Mouse (Mus musculus) retina, embryonic 14.5 days (tissue): ENCODE results near the gene Ap2m1.
A peak's percentile ranks its signal among the peaks of the same experiment; 100 is the strongest.
"Not testable (repeated sequence)": the region's sequence is repeated elsewhere in the genome, so short reads cannot be mapped to it uniquely, and the experiment has no call there.

Source experiments
- DNase-seq: peaks from one replicate; pipeline ENCODE4 v3.0.0-alpha.2; 2015; ENCODE audit warnings: low spot score

Gene Ap2m1

DNA sequence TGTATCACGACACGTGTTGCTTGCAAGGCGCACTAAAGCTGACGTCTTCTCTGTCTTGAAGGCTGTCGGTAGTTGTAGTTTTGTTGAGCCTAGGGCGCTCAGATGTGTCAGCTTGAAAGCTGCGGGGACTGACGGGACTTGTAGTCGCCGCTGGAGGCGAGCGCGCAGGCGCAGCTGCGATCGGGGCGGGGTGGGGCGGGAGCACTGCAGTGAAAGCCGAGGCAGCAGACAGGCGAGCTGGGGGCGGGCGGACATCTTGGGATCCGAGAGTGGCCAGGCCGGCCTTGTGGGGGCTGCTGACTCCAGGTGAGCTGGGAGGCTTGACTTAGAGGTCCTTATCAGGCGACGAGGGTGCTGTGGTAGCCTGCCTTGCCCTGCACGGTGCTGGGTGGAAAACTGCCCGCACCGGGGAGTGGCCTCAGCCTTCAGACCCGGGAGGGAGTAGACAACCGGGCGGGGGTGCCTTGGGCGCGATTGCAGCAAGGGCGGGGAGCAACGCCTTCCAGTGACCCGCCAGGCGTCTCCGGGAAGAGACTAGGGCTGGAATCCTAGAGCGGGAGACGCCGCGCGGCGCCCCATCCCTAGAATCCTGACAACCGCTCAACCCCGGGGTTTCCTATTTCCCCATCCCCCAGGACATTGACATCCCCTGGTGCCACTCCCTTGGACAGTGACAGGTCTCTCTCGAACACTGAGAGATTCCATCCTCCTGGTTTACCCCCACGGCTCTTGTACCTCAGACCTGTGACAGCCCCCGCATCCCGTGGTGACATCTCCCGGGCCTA, at the start of gene Ap2m1:
TSS of gene Ap2m1 (plus strand) at position 183 of the 785 bp plus-strand sequence.
- DNase-seq, result peak; percentile 97

DNA sequence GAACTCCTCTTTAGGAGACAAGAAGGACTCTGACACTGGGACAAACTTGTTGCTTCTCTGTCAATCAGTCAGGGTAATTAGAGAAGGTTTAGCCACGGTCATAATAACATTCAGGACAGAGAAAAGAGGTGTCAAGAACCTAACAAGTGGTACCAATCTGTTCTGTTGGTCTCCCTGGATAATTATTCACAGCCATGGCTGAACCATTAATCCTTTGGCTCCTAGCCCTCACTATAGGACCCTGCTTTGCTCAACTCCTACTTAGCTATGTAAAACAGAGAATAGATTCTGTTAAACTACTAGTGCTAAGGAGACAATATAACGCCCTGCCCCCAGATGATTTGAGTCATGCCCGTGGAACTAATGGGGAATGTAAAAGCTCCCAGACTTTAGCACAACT, 49.2 kb upstream of the Ap2m1 start:
- no peak for DNase-seq

DNA sequence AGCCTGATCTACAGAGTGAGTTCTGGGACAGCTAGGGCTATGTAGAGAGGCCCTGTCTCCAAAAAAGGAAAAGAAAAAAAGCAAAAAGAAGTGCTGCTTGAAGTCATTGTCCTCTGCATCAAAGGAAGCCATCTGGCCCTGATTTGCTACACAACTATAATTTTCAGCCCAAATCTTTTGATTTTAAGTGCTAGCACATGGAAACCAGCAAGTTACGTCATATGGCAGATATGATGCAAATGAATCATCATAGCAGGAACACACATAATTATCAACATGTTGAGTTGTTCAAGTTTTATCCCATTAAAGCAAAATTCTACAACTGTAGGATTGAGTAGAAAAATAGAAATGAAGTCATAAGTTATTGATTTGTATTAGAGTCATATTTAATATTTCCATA, 47.1 kb upstream of the Ap2m1 start:
- no peak for DNase-seq

DNA sequence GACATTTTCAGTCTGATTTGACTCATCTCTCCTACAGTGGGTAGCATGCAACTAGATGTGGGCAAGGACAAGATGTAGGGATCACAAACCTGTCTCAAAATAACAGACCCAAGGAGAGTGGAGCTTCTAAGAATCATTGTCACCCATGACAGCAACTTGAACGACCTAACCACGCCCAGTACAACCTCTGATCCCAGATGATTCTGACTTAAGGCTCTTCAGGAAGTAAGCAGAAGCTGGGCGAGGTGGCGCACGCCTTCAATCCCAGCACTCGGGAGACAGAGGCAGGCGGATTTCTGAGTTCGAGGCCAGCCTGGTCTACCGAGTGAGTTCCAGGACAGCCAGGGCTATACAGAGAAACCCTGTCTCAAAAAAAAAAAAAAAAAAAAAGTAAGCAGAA, 46.5 kb upstream of the Ap2m1 start:
- DNase-seq, result not testable (repeated sequence)

DNA sequence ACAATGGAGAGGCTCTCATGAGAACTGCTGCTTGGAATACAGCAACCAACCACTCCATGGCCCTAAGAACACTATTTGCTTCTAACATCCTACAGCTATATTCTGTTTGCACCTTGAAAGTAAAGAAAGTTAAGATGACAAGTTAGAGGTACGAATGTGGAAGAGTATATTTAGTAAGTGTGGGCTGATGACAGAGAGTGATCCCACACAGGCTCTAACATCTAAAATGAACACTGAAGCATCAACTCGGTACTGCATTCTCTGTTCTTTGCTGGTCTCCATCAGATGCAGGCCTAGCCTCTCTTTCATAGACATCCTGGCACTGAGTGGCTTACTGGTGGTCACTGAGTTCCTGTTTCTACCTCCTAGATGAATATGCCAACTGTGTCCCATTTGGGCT, 46.0 kb upstream of the Ap2m1 start:
- no peak for DNase-seq

DNA sequence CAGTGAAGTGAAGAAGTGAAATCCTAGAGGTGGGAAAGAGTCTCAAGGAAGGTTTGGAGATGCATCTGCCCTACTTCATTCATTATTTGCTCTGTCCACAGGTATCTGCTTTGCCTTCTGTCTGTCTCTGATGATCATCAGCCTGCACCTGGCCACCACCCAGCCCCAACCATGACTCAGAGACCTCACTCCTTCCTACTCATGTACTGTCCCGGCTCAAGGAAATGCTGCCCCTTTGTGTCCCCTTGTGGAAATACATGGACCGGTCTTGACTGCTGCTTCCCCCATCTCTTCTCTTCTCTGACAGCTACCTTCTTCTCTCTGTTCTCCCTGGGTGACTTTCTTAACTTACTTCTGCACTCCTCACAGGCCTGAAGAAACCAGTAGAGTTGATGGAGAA, 44.7 kb upstream of the Ap2m1 start:
- DNase-seq, result no peak

DNA sequence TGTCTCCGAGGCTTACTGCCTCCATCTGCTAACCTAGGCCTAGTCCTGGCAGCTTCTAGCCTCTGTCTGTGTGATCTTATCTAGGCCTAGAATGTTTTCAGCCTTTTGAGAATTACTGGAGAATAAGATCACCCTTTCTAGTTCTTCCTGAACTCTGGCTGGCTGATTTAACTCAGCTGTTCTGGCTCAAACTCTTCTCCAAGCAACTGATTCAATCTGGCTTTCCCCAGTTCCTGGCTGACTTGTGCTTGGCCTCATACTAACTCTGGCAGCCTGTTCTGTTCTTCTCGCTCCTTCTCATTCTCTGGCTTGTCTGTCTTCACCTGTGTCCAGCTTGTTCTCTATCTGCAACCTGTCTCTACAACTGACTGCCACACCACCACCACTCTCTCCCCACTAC, 44.0 kb upstream of the Ap2m1 start:
- no peak for DNase-seq

DNA sequence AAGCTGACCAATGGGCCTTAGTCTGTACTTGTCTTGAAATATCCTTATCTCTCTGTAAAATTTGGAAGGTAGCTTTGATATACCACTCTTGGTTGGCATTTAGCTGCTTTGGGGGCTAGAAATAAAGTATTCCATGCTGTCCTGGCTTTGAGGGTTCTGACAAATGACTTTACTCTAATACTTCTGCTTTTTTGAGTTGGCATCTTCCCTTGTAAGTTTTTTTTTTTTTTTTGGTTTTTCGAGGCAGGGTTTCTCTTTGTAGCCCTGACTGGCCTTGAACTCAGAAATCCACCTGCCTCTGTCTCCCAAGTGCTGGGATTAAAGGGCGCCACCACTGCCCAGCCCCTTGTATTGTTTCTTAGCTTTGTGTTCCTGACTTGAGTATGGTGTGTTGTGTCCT, 41.8 kb upstream of the Ap2m1 start:
- no peak for DNase-seq

DNA sequence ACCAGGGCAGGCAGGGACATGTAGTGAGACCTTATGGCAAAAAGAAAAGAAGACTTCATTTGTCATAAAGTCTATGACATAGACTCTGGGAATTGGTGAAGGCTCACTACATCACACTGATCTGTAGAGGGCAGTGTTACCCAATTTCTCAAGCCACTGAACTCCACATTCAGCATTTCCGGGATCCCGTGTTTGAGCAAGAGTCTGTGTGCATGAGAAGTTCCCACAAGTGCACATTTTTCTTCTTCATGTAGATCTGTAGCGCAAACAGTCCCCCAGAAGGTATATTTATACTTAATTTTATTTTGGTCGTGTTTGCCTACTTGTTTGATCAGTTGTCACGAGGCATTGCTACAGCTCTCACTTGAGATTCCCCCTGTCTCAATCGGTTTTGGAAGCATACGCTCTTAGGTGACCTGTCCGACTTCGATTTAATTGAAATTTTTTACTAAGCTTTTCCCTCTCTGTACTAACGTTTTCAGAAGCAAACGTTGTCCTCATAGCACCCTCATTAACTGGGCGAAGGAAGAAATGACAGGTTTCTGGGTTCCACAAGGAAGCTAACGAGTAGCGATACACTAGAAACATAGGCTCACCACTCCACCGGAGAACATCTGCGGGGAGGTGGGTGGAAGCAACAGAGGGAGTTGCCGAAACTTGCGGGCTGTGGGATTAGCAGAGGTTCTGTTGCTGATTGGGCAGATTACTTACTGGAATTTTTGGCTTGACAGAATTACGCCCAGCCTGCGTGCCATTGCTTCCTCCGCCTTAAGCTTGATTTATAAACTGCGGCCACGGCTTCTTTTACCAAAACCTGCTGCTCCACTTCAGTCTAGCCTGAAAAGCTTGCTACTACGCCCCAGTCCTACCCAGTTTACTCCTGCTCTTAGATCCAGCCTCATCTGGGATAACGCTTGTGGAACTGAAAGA, 38.3 kb upstream of the Ap2m1 start:
- DNase-seq, result peak; percentile 87

DNA sequence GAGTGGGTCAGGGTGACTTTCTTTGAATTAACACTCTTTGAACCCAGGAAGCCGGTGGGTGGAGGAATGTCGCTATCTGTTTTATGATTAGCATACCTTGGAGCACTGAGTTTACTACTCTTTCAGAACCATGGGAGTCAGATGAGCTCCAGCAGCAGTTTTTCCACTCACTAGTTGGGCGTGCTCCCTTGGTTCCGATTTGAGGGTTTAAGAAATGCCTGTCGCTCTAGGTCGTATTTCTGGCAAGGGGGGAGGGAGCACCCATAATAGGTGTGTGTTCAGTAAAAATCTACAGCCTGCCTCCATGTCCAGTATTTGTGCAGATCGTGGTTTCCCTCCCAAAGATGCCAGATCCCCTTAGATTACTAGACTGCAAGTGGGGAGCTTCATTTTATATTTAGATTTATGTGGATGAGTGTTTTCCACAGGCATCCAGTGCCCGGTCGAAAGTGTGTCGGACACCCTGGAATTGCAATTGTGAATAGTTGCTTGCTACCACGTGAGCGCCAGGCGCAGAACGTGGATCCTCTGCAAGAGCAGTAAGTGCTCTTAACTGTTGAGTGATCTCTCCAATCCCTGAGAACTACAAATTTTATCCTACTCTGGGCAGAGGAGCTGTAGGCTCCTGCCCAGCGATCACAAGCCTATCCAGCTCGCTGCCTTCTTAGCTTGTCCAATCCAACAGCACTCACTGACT, 37.1 kb upstream of the Ap2m1 start:
- DNase-seq, result no peak

DNA sequence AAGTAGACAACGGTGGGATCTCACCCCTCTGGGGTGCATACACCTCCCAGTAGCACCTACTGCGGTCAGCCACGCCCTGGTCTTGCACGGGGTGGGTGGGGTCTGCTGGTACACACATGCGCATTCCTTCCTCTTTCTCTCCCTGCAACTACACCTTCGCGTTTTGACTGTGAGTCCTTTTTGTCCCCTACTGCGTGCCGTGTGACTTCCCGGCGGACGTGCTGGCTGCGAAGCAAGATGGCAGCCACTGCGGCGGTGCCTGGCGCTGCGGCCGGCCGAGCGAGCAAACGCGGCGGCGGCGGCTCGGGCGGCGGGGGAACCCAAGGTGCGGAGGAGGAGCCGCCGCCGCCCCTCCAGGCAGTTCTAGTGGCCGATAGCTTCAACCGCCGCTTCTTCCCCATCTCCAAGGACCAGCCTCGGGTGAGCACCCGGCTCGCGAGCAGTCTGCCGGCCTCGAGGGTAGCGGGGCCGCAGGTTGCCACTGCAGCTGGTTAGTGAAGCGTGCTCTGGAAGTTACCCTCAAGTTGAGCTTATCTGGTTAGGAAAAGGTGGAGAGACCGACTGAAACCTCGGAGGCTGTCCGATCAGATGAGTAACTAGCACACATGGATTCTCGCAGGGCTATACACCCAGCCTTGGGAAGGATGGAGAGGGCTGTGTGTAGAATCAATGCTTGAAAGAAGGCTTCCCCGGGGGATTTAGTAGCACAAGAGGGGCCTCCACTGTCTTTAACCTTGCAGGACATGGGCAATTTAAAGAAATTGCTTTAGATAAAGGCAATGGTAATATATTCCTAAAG, 36.4 kb upstream of the Ap2m1 start, which contains the start of gene Eif2b5:
TSS of gene Eif2b5 (plus strand) at position 141 of the 799 bp plus-strand sequence.
- DNase-seq, result peak; percentile 90

DNA sequence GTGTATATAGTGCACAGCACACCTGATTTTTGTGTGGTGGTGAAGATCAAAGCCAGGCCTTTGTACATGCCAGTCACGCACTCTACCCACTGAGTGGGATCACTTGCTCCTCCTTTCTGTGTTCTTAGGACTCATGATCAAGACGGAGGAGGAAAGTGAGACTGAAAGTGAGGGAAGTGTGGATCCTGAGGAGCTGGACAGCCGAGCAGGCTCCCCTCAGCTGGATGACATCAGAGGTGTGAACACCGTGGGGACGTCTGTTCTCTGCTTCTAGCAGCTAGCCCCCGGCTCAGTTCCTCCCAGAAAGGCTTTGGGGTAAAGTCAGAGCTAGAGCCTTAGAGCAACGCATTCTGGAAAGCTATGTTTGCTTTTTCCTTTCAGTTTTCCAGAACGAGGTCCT, 29.3 kb upstream of the Ap2m1 start:
- DNase-seq, result no peak

DNA sequence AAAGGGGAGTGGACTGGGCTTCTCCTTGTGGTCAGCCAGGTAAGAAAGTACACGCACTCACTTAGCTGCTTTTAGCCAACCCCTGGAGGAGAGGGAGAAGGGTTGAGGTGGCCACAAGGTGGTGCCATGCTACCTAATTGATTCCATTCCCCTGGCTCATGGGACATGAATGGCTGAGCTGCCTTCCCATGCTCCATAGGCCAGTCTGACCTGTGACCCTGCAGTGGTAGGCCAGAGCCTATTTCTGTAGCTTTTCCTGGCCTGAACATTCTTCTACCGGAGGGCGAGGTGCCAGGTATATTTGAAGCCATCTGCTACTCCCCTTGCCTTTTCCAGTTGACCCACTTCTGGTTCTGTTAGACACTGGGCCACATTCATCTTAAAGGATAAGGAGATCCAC, 25.9 kb upstream of the Ap2m1 start:
- DNase-seq, result peak; percentile 69

DNA sequence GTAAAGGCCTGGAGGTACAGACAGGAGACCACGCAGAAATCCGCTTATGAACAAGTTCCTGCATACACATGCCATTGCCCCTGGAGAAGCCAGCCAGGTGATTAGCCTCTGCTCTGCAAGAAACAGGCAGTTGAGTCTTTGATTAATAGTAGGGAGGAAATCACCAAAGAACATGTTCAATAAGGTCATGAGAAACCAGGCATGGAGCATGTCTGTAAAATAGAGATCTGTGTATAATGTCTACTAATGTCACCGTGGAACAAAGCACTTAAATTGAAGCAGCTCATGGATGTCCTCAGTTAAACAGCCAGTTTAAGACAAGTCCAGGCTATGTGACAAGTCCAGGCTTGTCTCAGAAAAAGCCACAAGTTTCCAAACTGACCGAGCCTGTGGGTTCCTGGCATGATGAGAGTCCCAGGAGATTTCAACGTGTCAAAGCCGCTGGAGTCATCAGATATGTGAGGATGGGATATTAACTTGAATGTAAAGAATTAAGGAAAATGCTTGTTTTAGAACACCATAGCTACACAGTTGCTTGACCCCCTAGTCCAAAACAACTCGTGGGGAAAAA, 23.9 kb upstream of the Ap2m1 start:
- DNase-seq, result no peak

DNA sequence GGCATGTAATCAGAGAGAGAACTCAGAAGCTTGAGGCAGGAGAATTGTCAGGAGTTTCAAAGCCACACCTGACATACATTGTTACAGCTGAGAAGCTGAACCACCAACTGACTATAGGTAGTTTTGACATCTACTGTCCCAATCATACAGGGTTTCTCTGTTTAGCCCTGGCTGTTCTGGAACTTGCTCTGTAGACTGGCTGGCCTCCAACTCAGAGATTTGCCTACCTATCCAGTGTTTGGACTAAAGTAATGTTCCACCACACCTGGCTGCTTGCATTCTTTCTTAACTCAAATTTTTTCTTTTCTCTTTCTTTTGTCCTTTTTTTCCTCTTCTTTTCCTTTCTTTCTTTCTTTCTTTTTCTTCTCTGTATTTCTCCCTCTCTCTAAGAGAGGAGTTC, 19.2 kb upstream of the Ap2m1 start:
- peak; percentile 2 for DNase-seq

DNA sequence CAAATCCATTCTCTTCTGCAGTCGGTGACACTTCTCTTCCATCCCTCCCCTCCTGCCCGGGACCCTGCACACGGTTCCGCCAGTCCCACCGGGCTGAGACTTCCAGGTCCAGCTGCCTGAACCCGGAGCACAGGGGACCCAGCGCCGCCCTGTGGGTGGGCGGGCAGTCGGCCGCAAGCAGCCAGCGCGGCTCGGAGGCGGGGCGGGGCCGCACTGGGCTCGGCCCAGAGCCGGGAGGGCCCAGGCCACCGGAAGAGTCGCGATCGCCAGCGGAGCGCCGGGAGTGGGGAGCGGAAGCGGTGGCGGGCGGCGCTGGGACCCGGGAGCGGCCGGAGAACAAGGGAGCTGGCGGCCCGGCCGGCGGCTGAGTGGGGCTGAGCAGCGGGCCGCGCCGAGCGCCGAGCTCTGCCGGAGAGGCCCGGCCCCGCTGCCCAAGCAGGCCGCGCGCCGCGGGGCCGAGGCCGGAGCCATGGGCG, 18.5 kb upstream of the Ap2m1 start, which contains the start of gene Dvl3:
TSS of gene Dvl3 (plus strand) at position 257 of the 476 bp plus-strand sequence.
- DNase-seq, result peak; percentile 94

DNA sequence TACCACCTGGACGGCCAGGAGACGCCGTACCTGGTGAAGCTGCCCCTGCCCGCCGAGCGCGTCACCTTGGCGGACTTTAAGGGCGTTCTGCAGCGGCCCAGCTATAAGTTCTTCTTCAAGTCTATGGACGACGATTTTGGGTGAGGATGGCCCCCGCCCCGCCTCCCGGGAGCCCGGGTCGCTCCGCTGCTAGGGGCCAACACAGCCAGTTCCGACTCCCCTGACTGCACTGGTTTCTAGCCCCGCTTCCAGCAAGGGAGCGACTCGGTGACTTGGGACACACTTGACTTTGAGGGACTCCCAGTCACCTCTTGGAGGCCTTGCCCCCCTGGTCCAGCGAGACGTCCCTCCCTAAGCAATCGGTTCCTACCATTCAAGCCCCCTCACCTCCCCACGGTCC, 18.1 kb upstream of the Ap2m1 start:
- peak; percentile 28 for DNase-seq

DNA sequence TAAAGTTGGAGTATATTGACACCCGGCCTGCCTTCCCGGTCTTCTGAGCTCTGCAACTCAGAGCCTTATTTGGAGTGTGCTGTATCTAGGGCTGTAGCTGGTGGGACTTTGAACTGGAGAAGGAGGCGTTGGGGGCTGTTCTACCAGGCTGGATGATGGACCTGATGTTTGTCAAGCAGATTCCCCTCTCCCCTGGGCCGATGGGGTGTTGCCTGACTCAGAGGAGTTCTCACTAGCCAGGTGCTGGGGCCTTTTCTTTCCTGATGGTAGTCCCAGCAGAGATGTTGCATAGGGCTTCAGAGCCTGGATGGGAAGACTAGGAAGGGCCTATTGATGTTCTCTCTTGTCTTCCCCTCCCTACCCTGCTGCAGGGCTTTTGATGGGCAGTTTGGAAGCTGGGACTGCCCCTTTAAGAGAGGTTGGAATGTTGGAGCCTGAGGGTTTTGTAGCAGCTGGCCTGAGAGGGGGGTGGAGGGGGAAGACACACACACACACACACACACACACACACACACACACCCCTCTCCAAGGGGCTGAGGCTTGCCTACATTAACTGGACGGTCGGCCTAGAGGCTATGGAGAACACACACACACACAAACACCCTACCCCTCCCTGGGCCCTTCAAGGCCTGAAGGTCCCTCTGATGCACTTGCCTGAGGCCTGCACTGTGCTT, 17.4 kb upstream of the Ap2m1 start:
- DNase-seq, result peak; percentile 77

DNA sequence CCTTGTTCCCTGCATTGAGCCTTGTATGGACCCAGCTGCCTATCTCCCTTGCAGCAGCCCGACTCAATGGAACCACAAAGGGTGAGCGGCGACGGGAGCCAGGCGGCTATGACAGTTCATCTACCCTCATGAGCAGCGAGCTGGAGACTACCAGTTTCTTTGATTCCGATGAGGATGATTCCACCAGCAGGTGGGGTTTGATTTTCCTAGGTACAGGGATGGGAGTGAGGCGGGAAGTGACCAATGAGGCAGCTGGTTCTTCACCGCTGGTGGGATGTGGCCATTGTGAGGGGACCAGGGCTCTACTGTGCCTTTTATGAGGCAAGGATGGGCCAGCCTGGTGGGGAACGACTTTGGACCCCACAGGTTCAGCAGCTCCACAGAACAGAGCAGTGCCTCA, 11.4 kb upstream of the Ap2m1 start:
- no peak for DNase-seq

DNA sequence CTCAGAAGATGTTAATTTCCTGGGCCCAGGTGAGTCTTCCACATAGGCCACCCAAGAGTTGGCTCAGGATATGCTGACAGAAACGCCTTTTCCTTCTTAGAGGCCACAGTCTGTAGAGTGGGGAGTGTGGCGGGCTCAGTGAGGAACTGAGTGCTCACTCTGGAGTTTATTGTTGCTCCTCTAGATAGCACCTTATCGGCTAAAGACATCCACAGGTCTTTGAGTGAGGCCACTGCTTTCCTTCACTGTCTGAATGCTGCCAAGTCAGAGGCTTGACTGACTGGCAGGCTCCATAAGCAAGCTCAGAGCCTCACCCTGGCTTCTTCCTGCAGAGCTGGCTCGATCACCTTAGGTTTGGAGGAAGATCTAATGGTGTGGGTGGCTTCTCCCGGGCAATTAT, 6.5 kb upstream of the Ap2m1 start:
- no peak for DNase-seq
